Mouse (Mus musculus): ENCODE measurements around the gene Igf2. TPM values are rescaled to one million over a fixed set of nuclear protein-coding genes. Genes with fewer than 3 reads are reported as not detected.

The Igf2 gene
- total and polyA plus RNA-seq, 3 experiments, result not detected

GRCm38 (mm10) chr7:142629806-142630205, 36.8 kb downstream of the Igf2 start:
- H3K4me2 ChIP-seq (ENCODE audit: insufficient read depth, low read depth, poor library complexity, severe bottlenecking), result no peak overlapping the region
- H3K27me3 ChIP-seq (replicated peaks), result peaks cover 97% of the 10 kb centered on the region
- dilution Hi-C loops (cut with MboI; ENCODE audit: extremely low pct_ligation_motif_present, extremely low pct_unique_long_range_greater_than_20kb, low sequenced_read_pairs), result no loop called here
- H3K9me3 ChIP-seq (replicated peaks; ENCODE audit: low read length), result no peaks in the 10 kb centered on the region
- no peak overlapping the region for H3K4me3 ChIP-seq (replicated peaks in 1 of 3; ENCODE audit: low read depth in 2 of 3, low read length in 2 of 3, poor library complexity in 1 of 3)
- no peak overlapping the region for H3K27ac ChIP-seq (ENCODE audit: insufficient read depth, low read depth)
- in situ Hi-C loops (cut with MboI; ENCODE audit: low pct_ligation_motif_present, low pct_unique_long_range_greater_than_20kb, low sequenced_read_pairs), result no loop called here
- H3K9ac ChIP-seq (ENCODE audit: insufficient read depth, low read depth), result no peak overlapping the region
- no peak for DNase-seq (ENCODE audit: extremely low read depth)
- H3K36me3 ChIP-seq (replicated peaks in 1 of 2; ENCODE audit: control insufficient read depth in 1 of 2, insufficient read depth in 1 of 2, low read length in 1 of 2), result no peaks in the 10 kb centered on the region
- no peaks in the 10 kb centered on the region for H3K4me1 ChIP-seq (ENCODE audit: control insufficient read depth in 1 of 2, insufficient read depth in 2 of 2)
- no peak for TF ChIP-seq JUN (IDR thresholded peaks at IDR 0.05; ENCODE audit: insufficient read depth, low read depth, low read length)
- TF ChIP-seq CTCF (conservative IDR thresholded peaks at IDR 0.05 in 1 of 2, IDR thresholded peaks at IDR 0.05 in 1 of 2; ENCODE audit: low read depth in 2 of 2, low read length in 2 of 2), result no peak
- no peak for TF ChIP-seq HCFC1 (IDR thresholded peaks at IDR 0.05; ENCODE audit: low read depth, low read length)
- TF ChIP-seq ELF1 (IDR thresholded peaks at IDR 0.05; ENCODE audit: low read depth, low read length), result no peak
- TF ChIP-seq JUND (conservative IDR thresholded peaks at IDR 0.05; ENCODE audit: low read depth, low read length), result no peak
- no peak for TF ChIP-seq KAT2A (IDR thresholded peaks at IDR 0.05; ENCODE audit: insufficient replicate concordance, low read length)
- H3K79me2 ChIP-seq (replicated peaks; ENCODE audit: control insufficient read depth, extremely low read depth, insufficient read depth, poor library complexity, severe bottlenecking), result no peaks in the 10 kb centered on the region

GRCm38 (mm10) chr7:142622180-142622579, 44.4 kb downstream of the Igf2 start:
- Histone ChIP-seq H3K27me3 (replicated peaks) (peaks cover 97% of the 10 kb centered on the region), H3K79me2 (replicated peaks; ENCODE audit: control insufficient read depth, extremely low read depth, insufficient read depth, poor library complexity, severe bottlenecking) (no peaks in the 10 kb centered on the region), H3K36me3 (replicated peaks in 1 of 2; ENCODE audit: control insufficient read depth in 1 of 2, insufficient read depth in 1 of 2, low read length in 1 of 2) (no peaks in the 10 kb centered on the region), H3K4me1 (ENCODE audit: control insufficient read depth in 1 of 2, insufficient read depth in 2 of 2) (no peaks in the 10 kb centered on the region), H3K4me2 (ENCODE audit: insufficient read depth, low read depth, poor library complexity, severe bottlenecking) (no peak overlapping the region), H3K9ac (ENCODE audit: insufficient read depth, low read depth) (no peak overlapping the region), H3K27ac (ENCODE audit: insufficient read depth, low read depth) (no peak overlapping the region), H3K4me3 (replicated peaks in 1 of 3; ENCODE audit: low read depth in 2 of 3, low read length in 2 of 3, poor library complexity in 1 of 3) (no peak overlapping the region), H3K9me3 (replicated peaks; ENCODE audit: low read length) (no peaks in the 10 kb centered on the region)
- dilution Hi-C loops (cut with MboI; ENCODE audit: extremely low pct_ligation_motif_present, extremely low pct_unique_long_range_greater_than_20kb, low sequenced_read_pairs) (no loop called here), in situ Hi-C loops (cut with MboI; ENCODE audit: low pct_ligation_motif_present, low pct_unique_long_range_greater_than_20kb, low sequenced_read_pairs) (no loop called here)
- no peak for DNase-seq (ENCODE audit: extremely low read depth)
- TF ChIP-seq RAD21 (IDR thresholded peaks at IDR 0.05; ENCODE audit: low read depth, low read length), result no peak
- no peak for TF ChIP-seq MXI1 (IDR thresholded peaks at IDR 0.05; ENCODE audit: low read depth, low read length)
- TF ChIP-seq MYC (IDR thresholded peaks at IDR 0.05; ENCODE audit: low read depth, low read length), result no peak
- TF ChIP-seq ETS1 (conservative IDR thresholded peaks at IDR 0.05; ENCODE audit: low read depth, low read length), result no peak
- TF ChIP-seq EP300 (IDR thresholded peaks at IDR 0.05; ENCODE audit: low read length), result no peak
- TF ChIP-seq ZC3H11A (IDR thresholded peaks at IDR 0.05; ENCODE audit: low read depth, low read length), result no peak
- TF ChIP-seq MEF2A (IDR thresholded peaks at IDR 0.05; ENCODE audit: borderline replicate concordance, low read depth, low read length), result no peak
- TF ChIP-seq CHD1 (IDR thresholded peaks at IDR 0.05; ENCODE audit: low read depth, low read length), result no peak
- TF ChIP-seq MAFK (IDR thresholded peaks at IDR 0.05; ENCODE audit: insufficient replicate concordance, low read length), result no peak
- no peak for TF ChIP-seq RCOR1 (conservative IDR thresholded peaks at IDR 0.05; ENCODE audit: low read depth, low read length)
- TF ChIP-seq PAX5 (IDR thresholded peaks at IDR 0.05; ENCODE audit: low read length), result no peak
- no peak for TF ChIP-seq JUND (conservative IDR thresholded peaks at IDR 0.05; ENCODE audit: low read depth, low read length)
- no peak for TF ChIP-seq MAX (IDR thresholded peaks at IDR 0.05; ENCODE audit: low read length)
- TF ChIP-seq UBTF (IDR thresholded peaks at IDR 0.05; ENCODE audit: low read depth, low read length), result no peak
- no peak for TF ChIP-seq NELFE (IDR thresholded peaks at IDR 0.05; ENCODE audit: low read depth, low read length)
- no peak for TF ChIP-seq ZMIZ1 (IDR thresholded peaks at IDR 0.05; ENCODE audit: low read depth, low read length)
- no peak for TF ChIP-seq BHLHE40 (IDR thresholded peaks at IDR 0.05; ENCODE audit: low read depth, low read length)
- no peak for TF ChIP-seq ELF1 (IDR thresholded peaks at IDR 0.05; ENCODE audit: low read depth, low read length)
- no peak for TF ChIP-seq KAT2A (IDR thresholded peaks at IDR 0.05; ENCODE audit: insufficient replicate concordance, low read length)
- no peak for TF ChIP-seq GABPA (IDR thresholded peaks at IDR 0.05; ENCODE audit: insufficient replicate concordance, low read depth, low read length)

All from CH12.LX (cell line).